Mouse (Mus musculus) brain, embryonic 14.5 days (tissue): Measurements from ENCODE around the gene Slc4a2.

ENCODE experiments used
- CTCF ChIP-seq: fragments of 200-500 bp; IDR thresholded peaks from 2 replicates; pipeline ENCODE4 v1.5.1; 2012; ENCODE audit warnings: inconsistent platforms, mild to moderate bottlenecking, moderate library complexity, borderline replicate concordance; ENCODE audit not compliant: insufficient read depth, insufficient read length; ENCODE audit errors: extremely low read depth
- POLR2A ChIP-seq: fragments of 200-500 bp; IDR thresholded peaks from 2 replicates; pipeline ENCODE4 v1.6.1; 2012; ENCODE audit warnings: mild to moderate bottlenecking, inconsistent platforms, borderline replicate concordance; ENCODE audit not compliant: poor library complexity, insufficient read depth, insufficient read length, severe bottlenecking; ENCODE audit errors: extremely low read depth

GRCm38 (mm10) chr5:24428596-24428995 lies 5.0 kb downstream of the Slc4a2 start:
- no peak for TF ChIP-seq CTCF
- no peak for TF ChIP-seq POLR2A
